Mouse (Mus musculus) neutrophil, adult 59 days (primary cell): ENCODE measurements around the gene Hlx. TPM values are rescaled to one million over a fixed set of nuclear protein-coding genes. Genes with fewer than 3 reads are reported as not detected.

Source experiments
- total RNA-seq, 2 experiments: library from RNA; stranded (reverse); gene quantifications; 1 replicate in 1 of 2; 2 replicates in 1 of 2; pipeline ENCODE4 v1.2.4; 2023

Gene Hlx
- 100 to 1,000 TPM; 104 to 119 TPM for total RNA-seq

DNA sequence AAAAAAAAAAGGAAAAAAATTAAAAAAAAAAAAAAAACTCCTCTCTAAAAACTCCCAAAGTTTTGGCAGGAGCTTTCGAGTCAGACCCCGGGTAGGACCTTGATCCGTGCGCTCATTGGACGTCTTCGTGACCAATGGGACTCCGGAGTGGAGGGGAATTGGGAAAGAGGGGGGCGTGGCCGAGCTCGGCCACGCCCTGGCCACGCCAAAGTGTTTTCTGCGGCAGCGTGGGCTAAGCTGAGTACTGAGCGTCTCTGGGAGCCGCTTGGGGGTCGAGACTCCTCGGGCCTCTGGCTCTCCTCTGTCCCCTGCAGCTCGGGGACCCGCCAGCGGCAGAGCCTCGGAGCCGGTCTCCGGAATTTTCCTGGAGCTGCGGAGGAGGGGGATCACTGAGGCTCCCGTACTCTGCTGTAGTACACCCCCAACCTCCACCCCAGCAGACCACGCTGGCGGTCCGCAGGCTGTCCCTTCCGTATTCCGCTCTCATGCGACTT, at the start of gene Hlx:
Gene Hlx (minus strand): TSS at position 64 of the 494 bp plus-strand sequence.

Other genes starting within 250 kb of the Hlx start
- under 1 TPM in 1 of 2 experiments, not detected in 1; 0.29 TPM for gene Marc1, start 78.7 kb upstream of the Hlx start, total RNA-seq
- 10 to 100 TPM; 62.0 to 73.5 TPM for gene Marc2, start 113.8 kb upstream of the Hlx start, total RNA-seq
- under 1 TPM in 1 of 2 experiments, not detected in 1; 0.11 TPM for gene C130074G19Rik, start 150.6 kb upstream of the Hlx start, total RNA-seq